Mouse (Mus musculus) C2C12 (cell line): ENCODE measurements around the gene Ccdc14.
A peak's percentile ranks its signal among the peaks of the same experiment; 100 is the strongest.

Source experiments
- CTCF ChIP-seq: IDR thresholded peaks from one replicate; pipeline ENCODE4 v1.5.1; 2011; ENCODE audit not compliant: control insufficient read depth, insufficient read depth, insufficient read length
- FOSL1 ChIP-seq: IDR thresholded peaks from one replicate; pipeline ENCODE4 v1.8.0; 2011; ENCODE audit warnings: mild to moderate bottlenecking, low read length; ENCODE audit not compliant: poor library complexity, insufficient read depth, severe bottlenecking
- MAX ChIP-seq: IDR thresholded peaks from one replicate; pipeline ENCODE4 v1.6.1; 2011; ENCODE audit warnings: mild to moderate bottlenecking, control low read depth
- MYOD1 ChIP-seq: IDR thresholded peaks from one replicate; pipeline ENCODE4 v1.6.1; 2011; ENCODE audit warnings: low read depth; ENCODE audit not compliant: control insufficient read depth, insufficient read length
- MYOG ChIP-seq: IDR thresholded peaks from one replicate; pipeline ENCODE4 v1.6.1; 2011; ENCODE audit not compliant: control insufficient read depth, insufficient read length; ENCODE audit errors: extremely low read depth
- USF1 ChIP-seq: IDR thresholded peaks from one replicate; pipeline ENCODE4 v1.6.1; 2011; ENCODE audit warnings: low read depth, mild to moderate bottlenecking, control low read depth, moderate library complexity

DNA sequence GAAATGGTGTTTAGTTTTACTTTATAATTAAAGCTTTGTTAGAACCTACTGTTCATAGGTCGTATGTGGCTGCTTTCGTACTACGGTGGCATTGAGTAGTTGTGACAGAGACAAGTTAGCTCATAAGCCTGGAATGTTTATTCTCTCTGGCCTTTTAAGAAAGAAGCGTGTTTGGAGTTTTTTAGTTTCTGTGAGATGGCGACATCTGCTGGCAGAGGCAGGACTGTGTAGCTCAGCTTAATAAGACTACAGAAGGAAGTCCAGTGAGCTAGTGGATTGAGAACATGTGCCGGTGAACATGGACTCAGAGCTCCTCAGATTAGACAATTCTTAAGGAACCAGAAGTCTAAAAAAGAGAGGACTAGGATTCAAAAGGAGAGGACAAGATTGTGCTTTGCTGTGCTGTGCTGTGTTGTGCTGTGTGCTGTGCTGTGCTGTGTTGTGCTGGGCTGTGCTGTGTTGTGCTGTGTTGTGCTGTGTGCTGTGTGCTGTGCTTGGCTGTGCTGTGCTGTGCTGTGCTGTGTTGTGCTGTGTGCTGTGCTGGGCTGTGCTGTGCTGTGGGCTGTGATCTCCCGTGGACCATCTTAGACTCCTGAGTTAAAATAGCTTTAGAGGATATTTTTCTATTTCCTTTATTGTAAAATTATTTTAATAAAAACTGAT lies 9.9 kb downstream of the Ccdc14 start:
- TF ChIP-seq MAX (no peak), CTCF (peak; percentile 36), MYOD1 (no peak), USF1 (no peak), FOSL1 (no peak), MYOG (no peak)
